Mouse (Mus musculus) liver, embryonic 14.5 days (tissue): ENCODE measurements around the gene Ppfibp2. TPM values are rescaled to one million over a fixed set of nuclear protein-coding genes. Genes with fewer than 3 reads are reported as not detected.

Experiments used
- ATAC-seq: fragments of 200-750 bp; cut with Nextera tagmentation; 2 replicates; pipeline ENCODE4 v1.8.0; 2017; ENCODE audit warnings: moderate number of reproducible peaks, mild to moderate bottlenecking, moderate library complexity; ENCODE audit not compliant: insufficient read depth
- DNase-seq, 3 experiments: peaks; one replicate each; pipeline ENCODE4 v3.0.0-alpha.2; 2012 to 2013; ENCODE audit warnings: low read depth in 3 of 3, low spot score in 3 of 3
- H3K27ac ChIP-seq: fragments of 300-500 bp; sonication (generic); 2 replicates; pipeline ENCODE4 v1.5.1; 2014; ENCODE audit warnings: moderate library complexity, mild to moderate bottlenecking, control low read depth, inconsistent platforms
- H3K27me3 ChIP-seq: fragments of 300-500 bp; sonication (generic); 2 replicates; pipeline ENCODE4 v1.6.1; 2014; ENCODE audit warnings: mild to moderate bottlenecking, low read length, moderate library complexity; ENCODE audit not compliant: control insufficient read depth, insufficient read depth
- H3K36me3 ChIP-seq: fragments of 300-500 bp; sonication (generic); replicated peaks from 2 replicates; pipeline ENCODE4 v1.6.1; 2014; ENCODE audit warnings: low read depth; ENCODE audit not compliant: control insufficient read depth, insufficient read depth
- H3K4me1 ChIP-seq, 2 experiments: fragments of 200-500 bp in 1 of 2; fragments of 300-500 bp in 1 of 2; sonication (generic) in 1 of 2; replicated peaks; 2 replicates each; pipeline ENCODE4 v1.6.1; 2012 to 2014; ENCODE audit warnings: antibody characterized with exemption in 1 of 2, inconsistent platforms in 1 of 2, low read length in 1 of 2; ENCODE audit not compliant: control insufficient read depth in 2 of 2, insufficient read depth in 2 of 2
- H3K4me2 ChIP-seq: fragments of 300-500 bp; sonication (generic); 2 replicates; pipeline ENCODE4 v1.6.1; 2014; ENCODE audit warnings: low read depth, mild to moderate bottlenecking, control low read depth, moderate library complexity
- H3K4me3 ChIP-seq, 2 experiments: fragments of 200-500 bp in 1 of 2; fragments of 300-500 bp in 1 of 2; sonication (generic) in 1 of 2; 2 replicates each; pipeline ENCODE4 v1.5.1; 2012 to 2014; ENCODE audit warnings: low read depth in 2 of 2, low read length in 2 of 2, mild to moderate bottlenecking in 2 of 2, control low read depth in 1 of 2, inconsistent platforms in 1 of 2, moderate library complexity in 1 of 2; ENCODE audit not compliant: insufficient read depth in 1 of 2
- H3K9ac ChIP-seq: fragments of 300-500 bp; sonication (generic); replicated peaks from 2 replicates; pipeline ENCODE4 v1.6.1; 2014; ENCODE audit warnings: mild to moderate bottlenecking, control low read depth, moderate library complexity
- H3K9me3 ChIP-seq: fragments of 300-500 bp; sonication (generic); 2 replicates; pipeline ENCODE4 v1.6.1; 2016; ENCODE audit warnings: low read length, mixed read lengths; ENCODE audit not compliant: control insufficient read depth
- CTCF ChIP-seq: IDR thresholded peaks from 2 replicates; pipeline ENCODE4 v1.5.1; 2016; ENCODE audit warnings: antibody characterized with exemption, low read depth, control low read depth
- EP300 ChIP-seq: IDR thresholded peaks from 2 replicates; pipeline ENCODE4 v1.6.1; 2016; ENCODE audit warnings: antibody characterized with exemption, low read depth
- WGBS: fragments of 180-500 bp; shearing (Covaris S2); extraction: QIAGEN DNeasy Blood & Tissue Kit; methylation state at CpG from one replicate; pipeline ENCODE4 v1.1.7; 2014; ENCODE audit not compliant: insufficient replicate concordance; 5-methylcytosine and 5-hydroxymethylcytosine counted together
- polyA plus RNA-seq, 2 experiments: library from polyadenylated mRNA; depleted of rRNA in 1 of 2; stranded (reverse) in 1 of 2; unstranded in 1 of 2; fragments of >200 nt; fragmentation: Nextera tagmentation in 1 of 2; extraction: Ambion mirVana in 1 of 2; gene quantifications; 2 replicates each; pipeline versions ENCODE4 v1.2.1 to v1.2.3; 2012 to 2014

The Ppfibp2 gene
- polyA plus RNA-seq, 2 experiments, result 2.5 to 3.1 TPM

DNA sequence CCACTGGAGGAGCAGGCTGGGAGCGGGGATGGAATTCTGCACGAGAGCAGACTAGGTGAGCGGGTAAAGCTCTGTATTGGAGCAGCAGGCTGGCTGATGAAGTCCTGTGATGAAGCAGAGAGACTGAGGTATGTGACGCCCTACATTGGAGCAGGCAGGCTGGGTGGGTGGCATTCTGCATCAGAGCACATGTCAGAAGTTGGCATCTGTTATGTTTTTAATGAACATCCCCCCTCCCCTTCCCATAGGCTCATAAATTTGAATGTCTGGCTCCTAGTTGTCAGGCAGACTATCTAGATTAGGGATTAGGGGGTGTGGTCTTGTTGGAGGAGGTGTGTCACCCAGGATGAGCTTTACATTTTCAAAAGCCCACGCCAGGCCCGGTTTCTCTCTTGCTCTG is 117.7 kb downstream of the Ppfibp2 start:
- WGBS, result 59% methylated on average over 6 of the region's 6 CpGs
- no peak for ATAC-seq
- no peak overlapping the region for H3K9ac ChIP-seq
- peaks cover 0 to 4% of the 10 kb centered on the region in 2 experiments; a peak in 1 of 4 replicates for H3K4me1 ChIP-seq
- no peaks in the 10 kb centered on the region for H3K27me3 ChIP-seq
- no peak for TF ChIP-seq CTCF
- no peak for TF ChIP-seq EP300
- no peaks in the 10 kb centered on the region for H3K9me3 ChIP-seq
- H3K36me3 ChIP-seq, result no peaks in the 10 kb centered on the region
- H3K4me2 ChIP-seq, result no peak overlapping the region
- DNase-seq, result no peak
- H3K4me3 ChIP-seq, result no peak overlapping the region
- H3K27ac ChIP-seq, result no peak overlapping the region

DNA sequence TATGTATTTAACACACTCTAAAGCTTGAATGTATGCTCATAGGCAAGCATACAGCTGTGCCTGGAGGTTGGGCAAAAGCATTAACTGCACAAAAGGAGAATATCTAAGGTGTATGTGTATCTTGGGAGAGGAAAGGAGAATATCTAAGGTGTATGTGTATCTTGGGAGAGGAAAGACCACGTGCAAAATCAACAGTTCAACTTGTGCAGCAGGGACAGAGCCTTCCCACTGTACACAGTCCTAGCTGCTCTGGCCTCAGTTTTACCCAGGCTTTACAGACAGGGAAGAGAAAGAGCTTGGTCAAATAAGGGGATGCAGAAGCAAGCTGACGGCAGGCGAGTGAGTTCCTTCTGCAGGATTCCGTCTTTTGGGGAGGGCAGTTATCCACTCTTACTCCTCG is 119.1 kb downstream of the Ppfibp2 start:
- Histone ChIP-seq H3K27me3 (no peaks in the 10 kb centered on the region), H3K4me1 (no peaks in the 10 kb centered on the region), H3K9ac (no peak overlapping the region), H3K4me3 (no peak overlapping the region), H3K4me2 (no peak overlapping the region), H3K27ac (no peak overlapping the region), H3K36me3 (no peaks in the 10 kb centered on the region), H3K9me3 (no peaks in the 10 kb centered on the region)
- WGBS, result 76% methylated on average over 5 of the region's 5 CpGs
- ATAC-seq (no peak), DNase-seq (no peak)
- TF ChIP-seq EP300, result no peak
- TF ChIP-seq CTCF, result no peak

DNA sequence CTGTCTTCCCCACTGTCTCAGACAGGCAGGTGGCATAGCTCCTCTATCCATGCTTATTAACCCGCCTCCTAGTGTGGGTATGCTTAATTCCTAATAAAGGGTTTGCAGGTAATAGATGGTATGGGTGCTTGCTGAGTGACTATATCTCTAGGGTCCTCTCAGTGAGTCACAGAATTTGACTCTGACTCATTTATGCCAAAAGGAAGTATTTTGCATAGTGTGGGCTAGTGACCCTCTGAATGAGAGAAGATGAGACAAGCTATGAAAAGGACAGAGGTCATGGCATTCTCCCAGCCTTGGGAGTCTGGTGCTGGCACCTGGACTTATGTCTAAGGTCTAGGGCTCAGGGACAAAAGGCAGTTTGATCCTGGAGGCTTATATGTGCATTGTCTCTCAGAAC is 125.8 kb downstream of the Ppfibp2 start:
- Histone ChIP-seq H3K4me2 (no peak overlapping the region), H3K27ac (no peak overlapping the region), H3K36me3 (no peaks in the 10 kb centered on the region), H3K9me3 (no peaks in the 10 kb centered on the region), H3K9ac (no peak overlapping the region), H3K4me3 (no peak overlapping the region), H3K4me1 (no peaks in the 10 kb centered on the region), H3K27me3 (no peaks in the 10 kb centered on the region)
- no peak for DNase-seq
- no peak for TF ChIP-seq CTCF
- no peak for TF ChIP-seq EP300
- no peak for ATAC-seq
- WGBS, result 52% methylated on average over 1 of the region's 1 CpGs

DNA sequence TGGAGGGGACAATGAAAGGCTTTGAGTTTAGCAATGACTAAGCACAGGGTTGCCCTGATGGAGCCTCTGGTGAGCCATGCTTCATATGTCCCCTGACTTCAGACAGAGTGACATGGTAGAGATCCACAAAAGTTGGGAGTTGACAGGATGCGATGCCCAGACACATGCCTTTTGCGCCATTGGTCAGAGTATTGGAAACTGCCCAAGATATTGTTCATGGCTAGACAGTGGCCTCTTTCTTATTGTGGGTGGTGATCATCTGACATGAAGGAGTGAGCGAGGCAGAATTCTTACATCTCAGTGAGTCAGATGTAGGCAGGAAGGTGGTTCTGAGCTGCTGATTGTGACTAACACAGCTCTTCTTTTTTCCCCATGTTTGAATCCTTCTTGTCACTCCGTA is 127.5 kb downstream of the Ppfibp2 start:
- ATAC-seq (no peak), DNase-seq (no peak)
- no peak overlapping the region for H3K4me2 ChIP-seq
- H3K27ac ChIP-seq, result no peak overlapping the region
- WGBS, result 78% methylated on average over 4 of the region's 4 CpGs
- TF ChIP-seq CTCF, result no peak
- no peak for TF ChIP-seq EP300
- H3K4me3 ChIP-seq, result no peak overlapping the region
- no peaks in the 10 kb centered on the region for H3K36me3 ChIP-seq
- H3K9ac ChIP-seq, result no peak overlapping the region
- H3K9me3 ChIP-seq, result no peaks in the 10 kb centered on the region
- no peaks in the 10 kb centered on the region for H3K4me1 ChIP-seq
- H3K27me3 ChIP-seq, result no peaks in the 10 kb centered on the region

DNA sequence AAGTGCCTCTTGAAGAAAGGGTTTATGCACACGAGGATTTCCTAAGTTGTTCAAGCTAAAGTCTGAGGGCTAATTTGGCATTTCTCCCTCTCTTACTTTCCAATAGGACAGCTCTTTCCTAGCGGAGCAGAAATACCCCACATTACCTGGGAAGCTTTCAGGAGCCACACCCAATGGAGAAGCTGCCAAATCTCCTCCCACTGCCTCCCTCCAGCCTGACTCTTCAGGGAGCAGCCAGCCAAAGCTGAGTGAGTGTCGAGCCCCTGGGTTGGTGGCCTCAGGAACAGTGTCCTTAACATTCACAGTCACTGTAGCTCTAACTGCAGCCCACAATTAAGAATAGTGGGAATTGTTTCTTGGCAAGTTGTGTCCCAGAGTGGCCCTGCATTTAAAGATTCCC is 132.5 kb downstream of the Ppfibp2 start:
- no peaks in the 10 kb centered on the region for H3K36me3 ChIP-seq
- TF ChIP-seq CTCF (no peak), EP300 (no peak)
- H3K9ac ChIP-seq, result no peak overlapping the region
- H3K4me2 ChIP-seq, result no peak overlapping the region
- WGBS, result 43% methylated on average over 3 of the region's 3 CpGs
- H3K27ac ChIP-seq, result no peak overlapping the region
- ATAC-seq (no peak), DNase-seq (no peak)
- no peak overlapping the region for H3K4me3 ChIP-seq
- H3K9me3 ChIP-seq, result no peaks in the 10 kb centered on the region
- no peaks in the 10 kb centered on the region for H3K27me3 ChIP-seq
- no peaks in the 10 kb centered on the region for H3K4me1 ChIP-seq
